Mouse (Mus musculus) telencephalon, adult 2 months (tissue): ENCODE results near the gene Smarcd2.

Experiments
- DNase-seq: peaks from one replicate; pipeline ENCODE4 v3.0.0-alpha.2; 2011; ENCODE audit warnings: low read depth, low spot score

Gene Smarcd2

DNA sequence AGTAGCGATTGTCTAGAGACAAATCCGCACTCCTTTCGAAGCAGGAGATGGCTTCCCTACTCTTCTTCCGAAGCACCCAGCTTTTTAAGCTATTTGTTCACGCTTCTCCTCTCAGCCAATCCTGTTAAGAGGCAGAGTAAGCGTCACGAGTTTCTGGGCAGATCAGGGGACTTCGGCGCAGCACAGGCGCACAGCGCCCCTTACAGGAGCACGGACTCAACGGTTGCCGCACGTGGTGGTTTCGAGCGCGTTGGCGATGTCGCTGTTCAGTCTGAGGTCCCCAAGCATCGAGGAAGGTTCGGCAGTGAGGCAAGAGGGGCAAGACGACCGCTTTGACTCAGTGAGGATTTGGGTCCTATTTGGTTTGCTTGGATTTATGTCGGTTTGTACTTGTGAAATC, 3.7 kb upstream of the Smarcd2 start, which contains the start of gene Tcam1:
Gene Tcam1 (plus strand): TSS at position 219 of the 400 bp plus-strand sequence.
- peak; percentile 93 for DNase-seq

DNA sequence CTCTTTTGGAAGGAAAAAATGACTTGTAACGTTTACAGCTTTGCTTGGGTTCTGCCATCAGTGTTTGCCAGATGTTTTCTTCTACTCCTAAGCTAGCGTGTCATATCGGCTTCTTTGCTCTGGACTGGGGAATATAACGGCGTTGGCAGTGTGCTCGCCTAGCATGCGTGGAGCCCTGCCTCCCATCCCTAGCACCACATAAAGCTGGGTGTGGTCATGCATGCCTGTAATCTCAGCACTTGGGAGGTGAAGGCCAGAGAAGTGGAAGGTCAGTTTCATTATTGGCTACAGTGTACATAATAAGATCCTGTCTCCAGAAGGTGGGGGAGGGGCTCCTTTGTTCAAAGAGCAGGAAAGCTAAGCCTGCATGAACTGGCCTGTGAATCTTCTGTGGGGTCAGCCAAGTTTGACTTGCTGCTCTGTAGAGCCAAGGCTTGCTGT, 2.2 kb upstream of the Smarcd2 start:
- DNase-seq = no peak

DNA sequence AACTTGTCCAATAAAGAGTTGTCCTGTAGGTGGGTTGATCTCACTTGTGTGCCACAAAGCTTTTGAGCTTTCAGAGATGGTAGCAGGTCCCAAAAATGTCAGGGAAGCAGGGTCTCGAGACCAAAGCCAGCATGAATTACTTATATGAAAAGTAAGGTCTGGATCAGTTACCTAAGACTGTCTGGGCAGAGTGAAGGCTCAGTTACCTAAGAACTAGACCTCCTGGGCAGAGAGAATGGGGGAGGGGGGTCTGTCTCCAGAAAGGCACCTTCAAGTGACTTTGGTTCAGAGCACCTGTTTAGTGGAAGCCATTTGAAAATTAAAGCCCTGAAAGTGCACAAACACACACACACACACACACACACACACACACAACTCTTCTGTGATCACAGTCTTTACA, 1.6 kb upstream of the Smarcd2 start:
- no peak for DNase-seq

DNA sequence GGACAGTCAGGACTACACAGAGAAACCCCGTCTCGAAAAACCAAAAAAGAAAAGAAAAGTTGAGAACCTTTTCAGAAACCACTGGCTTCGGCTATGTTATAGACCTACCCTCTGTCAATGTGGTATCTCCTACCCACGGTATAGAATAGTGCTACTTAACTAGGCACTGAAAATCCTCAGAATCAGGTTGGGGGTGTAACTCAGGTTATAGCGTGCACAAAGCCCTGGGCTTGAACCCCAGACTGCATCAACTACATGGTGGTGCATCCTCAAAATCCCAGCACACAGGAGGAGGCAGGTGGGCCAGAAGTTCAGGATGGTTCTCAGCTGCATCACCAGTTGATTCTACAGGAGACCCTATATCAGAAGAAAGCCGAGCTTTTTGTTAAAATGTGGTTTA, 1.0 kb upstream of the Smarcd2 start:
- DNase-seq = no peak

DNA sequence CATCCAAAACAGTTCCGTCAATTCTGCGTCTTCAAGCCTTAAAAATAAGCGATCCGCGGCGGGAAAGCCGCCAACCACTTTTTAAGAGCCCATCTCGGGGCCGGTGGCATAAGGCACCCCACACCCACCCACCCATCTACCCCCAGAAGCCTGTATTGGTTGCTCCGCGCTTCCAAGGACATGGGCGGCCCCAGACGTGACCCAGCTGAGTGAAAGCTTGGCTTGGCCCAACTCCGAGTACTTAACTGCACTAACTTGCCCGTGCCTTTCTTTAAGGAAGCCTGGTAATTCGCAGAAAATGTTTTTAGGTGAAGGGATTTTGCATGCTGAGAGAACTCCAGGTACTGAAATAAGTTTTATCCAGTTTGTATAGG, 526 bp upstream of the Smarcd2 start:
- no peak for DNase-seq

DNA sequence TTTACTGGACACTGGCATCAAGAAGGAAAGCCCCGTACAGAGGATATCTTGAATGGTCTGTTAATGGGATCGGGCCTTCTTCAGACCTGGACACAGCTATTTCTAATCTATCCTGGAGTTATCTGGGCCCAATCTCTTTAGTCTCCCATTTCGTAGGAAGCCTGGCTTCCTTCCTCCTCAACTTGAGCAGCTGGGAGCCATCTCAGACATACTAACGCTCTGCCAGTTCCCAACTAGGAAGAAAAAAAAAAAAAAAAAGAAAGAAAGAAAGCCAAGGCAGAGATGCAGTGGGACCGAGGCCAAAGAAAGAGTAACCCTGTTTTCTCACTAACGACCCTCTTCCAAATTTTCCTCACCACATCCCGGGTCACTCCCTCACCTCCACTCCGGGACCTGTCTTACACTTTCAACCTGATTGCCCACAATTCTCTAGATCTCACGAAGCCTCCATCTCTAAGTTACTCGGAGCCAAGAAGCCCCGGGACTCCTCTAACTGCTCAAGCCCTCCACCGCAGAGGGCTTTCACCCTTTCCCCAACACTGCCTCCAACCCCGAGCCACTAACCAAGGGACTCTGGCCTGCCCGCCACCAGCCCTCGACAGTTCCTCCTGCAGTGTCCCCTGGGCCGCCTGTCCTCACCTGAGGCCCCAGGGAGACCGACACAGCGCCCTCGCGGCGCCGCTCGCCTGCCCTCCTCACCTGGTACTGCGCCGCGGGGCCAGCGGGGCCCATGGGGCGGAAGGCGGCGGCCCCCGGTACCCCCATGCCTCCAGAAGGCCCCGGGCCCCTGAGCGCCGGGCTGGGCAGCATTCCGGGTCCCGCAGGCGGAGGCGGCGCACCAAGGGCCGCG, 753 bp downstream of the Smarcd2 start:
- DNase-seq = no peak

DNA sequence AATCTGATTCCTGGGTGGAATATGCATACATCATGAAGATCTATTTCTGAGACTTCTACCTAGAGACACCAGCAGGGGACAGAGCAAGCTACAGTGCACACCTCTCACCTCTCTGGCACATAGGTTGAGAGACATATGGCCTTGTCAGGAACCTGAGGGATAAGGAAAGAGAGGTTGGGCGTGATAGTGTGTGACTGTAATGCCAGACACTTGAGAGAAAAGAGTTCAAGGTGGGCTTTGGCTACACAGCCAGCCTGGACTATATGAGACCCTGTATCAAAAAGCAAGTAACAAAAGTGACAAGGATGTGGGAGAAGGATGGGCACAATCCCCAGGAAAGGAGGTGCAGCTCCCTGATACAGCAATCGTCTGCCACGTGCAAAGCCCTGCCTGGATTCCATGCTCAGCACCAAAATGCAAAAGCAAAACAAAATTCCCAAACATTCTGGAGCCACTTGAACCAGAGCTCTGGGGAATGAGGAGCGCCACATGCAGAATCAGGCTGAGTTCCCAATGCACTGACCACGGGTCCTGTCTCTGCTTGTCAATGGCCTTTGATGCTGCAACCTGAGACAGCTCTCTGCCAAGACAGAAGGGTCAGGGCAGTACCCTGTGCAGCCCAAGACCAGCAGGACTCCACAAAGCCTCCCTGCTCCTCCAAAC, 1.5 kb downstream of the Smarcd2 start:
- DNase-seq = no peak

DNA sequence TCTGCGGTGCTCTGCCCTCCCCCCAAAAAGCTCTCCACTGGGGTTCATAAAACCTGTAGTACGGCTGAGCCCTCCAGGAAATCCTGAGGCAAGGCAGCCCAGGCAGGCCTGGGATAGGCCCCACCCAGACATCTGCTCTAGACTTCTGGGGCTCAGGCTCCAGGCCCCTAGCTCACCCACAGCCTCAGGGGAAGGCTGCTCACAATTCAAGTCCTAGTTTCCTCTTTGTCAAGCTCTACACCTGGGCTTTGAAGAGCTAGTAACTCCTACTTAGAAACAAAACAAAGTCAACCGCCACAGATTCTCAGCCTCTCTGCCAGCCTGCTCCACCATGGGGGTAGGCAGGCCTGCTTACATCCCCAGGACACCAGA, 3.7 kb downstream of the Smarcd2 start:
- DNase-seq = no peak

DNA sequence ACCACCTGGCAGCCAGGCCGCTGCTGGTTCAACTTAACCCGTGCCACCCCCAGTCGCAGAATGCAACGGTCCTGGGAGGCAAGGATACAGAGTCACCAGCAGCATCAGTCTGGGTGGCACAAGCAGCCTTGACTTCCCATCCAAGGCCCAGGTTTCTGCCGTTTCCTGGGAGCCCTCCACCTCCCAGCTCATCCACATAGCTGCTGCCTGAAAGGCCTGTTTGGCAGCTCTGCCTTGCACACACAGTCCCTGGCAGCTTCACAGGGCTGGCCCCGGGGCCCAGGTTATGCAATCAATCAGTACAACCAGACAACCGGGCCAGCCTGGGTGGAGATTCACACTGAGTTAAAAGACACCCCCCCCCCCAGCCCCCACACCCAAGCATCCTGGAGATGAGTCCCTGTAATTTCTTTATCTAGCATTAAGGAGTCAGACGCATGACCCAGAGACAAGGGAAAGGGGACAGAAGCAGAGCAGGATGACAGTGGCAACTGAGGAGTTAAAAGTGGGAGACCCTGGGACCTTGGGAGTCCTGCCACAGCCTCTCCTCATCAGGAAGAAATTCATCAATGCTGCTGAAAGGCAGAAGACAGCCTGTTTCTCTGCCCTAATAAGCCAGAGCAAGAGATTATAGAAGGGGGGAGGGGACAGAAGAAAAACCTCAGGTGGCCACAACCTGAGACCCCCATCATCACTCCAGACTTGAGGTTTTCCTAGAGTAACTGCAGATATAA, 4.3 kb downstream of the Smarcd2 start:
- DNase-seq = no peak

DNA sequence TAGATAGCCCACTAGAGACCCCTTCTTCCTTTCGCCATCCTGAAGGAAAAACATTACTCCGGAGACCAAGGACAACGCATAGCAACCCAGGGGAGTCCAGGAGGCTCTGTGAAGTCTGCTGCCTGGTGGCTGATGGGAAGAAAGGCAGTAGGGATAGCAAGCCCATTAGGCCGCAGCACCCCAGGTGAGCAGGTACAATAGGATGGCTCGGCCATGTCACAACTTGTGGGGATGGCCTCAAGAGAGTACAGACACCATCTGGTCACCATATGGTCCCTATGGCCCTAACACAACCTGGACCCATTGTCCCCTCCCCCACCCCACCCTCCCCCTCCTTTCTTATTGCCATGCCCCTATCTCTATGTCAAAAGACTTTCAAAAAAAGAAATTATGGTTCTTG, 4.9 kb downstream of the Smarcd2 start:
- DNase-seq = no peak

DNA sequence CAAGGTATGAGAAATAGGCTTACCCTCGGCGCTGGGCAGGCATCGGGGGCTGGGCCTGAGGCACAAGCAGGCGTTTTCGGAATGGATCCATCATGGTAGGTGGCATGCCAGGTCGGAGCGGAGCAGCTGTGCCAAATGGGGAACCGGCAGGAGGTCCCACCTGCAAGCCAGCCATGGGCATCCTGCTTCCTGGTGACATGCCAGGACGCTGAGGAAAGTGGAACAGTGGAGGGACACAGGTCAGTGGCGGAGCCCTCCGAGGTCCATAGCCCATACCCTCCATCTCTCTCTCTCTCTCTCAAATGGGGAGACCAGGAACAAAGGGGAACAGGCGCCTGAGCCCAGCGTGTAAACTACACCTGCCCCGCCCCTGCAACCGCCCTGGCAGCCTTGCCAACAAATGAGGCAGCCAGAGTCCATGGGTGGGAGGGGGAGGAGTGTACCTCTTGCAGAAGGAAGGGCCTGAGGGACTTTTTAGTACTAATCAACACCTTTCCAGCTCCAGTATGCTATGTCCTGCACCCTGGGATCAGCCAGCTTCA, 5.4 kb downstream of the Smarcd2 start:
- DNase-seq = no peak

DNA sequence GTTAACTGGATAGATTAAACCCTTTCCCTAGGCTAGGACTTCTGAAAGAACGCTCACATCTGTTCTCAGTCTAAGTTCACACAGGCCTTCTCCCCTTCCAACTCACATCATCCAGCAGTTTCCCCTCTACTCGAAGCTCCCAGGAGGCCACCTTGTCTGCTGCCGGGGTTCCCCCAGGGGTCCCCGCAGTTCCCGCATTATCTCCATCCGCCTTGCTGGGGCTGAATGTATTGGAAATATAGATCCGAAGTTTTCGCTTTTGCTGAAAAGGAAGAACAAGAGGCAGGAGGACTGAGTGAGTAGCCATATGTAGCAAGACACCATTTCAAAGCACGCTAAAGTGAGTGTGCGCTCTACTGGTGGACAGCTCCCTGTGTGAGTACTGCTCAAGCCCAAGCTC, 6.3 kb downstream of the Smarcd2 start:
- DNase-seq = no peak

DNA sequence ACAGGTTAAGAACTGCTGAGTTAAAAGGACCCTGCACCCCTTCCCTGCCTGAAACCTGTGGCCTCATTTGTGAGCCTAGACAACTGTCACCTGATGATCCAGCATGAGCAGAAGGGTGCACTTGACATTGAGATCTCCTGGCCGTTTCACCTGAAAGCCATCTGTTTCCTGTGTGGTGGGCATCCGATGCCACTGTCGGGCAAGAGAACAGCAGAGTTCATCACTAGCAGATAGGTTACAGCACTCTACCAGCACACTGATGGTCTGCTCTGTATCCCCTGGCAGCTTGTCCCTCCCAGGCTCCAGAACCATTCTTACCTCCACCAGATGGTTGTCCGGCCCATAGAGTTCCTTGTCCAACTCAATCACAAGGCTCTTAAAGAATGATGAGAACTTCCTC, 7.2 kb downstream of the Smarcd2 start:
- no peak for DNase-seq

DNA sequence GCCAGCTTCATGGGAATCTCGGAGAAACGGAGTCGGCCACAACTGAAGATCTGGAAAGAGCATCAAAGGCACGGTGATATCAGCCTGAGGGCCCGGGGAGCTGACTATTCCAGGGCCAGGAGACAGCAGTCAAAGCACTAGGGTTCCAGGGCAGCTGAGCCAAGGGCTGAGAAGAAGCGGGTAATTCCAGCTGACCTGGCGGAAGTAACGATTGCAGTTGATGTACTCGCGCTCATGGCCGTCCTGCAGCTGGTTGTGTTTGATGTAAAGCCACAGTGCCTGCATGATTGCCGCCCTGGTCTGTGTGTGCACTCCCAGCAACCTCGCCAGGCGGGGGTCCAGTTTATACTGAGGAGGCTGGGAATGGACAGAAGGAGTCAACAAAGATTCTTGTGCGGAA, 7.8 kb downstream of the Smarcd2 start:
- DNase-seq = no peak

DNA sequence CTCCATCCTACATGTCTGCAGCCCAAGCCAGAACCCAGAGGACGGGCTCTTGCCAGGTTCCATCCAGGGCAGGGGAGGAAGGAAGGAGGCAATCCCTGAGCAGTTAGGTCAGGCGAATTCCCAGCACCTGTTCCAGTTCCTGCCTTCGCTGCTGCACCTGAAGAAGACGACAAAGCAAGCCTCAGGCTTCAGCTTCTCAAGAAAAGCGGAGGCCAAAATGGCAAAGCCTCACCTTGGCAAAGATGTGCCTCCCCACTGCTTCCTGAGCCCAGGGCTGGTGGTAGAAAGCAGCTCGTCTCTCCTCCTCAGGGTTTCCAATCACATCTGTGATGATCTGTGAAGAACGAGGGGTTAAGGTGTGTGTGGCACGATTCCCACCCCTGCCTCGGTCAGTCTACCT, 8.8 kb downstream of the Smarcd2 start:
- DNase-seq = no peak

DNA sequence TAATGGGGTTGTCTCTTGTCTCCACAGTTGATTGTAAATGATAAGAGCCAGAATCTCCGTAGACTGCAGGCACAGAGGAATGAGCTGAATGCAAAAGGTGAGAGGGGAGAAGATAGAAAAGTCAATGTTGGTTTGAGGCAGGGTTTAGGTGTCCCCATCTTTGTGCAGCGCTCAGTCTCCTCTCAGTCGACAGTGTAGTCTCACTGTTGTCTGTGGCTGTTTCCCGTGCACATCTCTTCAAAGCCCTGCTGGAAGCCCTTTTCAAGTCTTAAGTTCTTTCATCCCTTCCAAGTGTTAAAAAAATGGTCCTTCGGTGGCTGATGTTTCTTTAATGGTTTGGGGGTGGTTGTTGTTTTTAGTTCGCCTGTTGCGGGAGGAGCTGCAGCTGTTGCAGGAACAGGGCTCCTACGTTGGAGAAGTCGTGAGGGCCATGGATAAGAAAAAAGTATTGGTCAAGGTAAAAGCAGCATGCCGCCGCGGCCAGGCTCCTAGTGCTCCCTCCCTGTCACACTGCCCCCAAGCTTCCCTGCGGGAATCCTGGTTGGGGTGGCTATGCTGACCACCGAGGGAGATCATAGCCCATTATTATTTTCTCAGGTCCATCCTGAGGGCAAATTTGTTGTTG, 11.8 kb downstream of the Smarcd2 start:
- no peak for DNase-seq

DNA sequence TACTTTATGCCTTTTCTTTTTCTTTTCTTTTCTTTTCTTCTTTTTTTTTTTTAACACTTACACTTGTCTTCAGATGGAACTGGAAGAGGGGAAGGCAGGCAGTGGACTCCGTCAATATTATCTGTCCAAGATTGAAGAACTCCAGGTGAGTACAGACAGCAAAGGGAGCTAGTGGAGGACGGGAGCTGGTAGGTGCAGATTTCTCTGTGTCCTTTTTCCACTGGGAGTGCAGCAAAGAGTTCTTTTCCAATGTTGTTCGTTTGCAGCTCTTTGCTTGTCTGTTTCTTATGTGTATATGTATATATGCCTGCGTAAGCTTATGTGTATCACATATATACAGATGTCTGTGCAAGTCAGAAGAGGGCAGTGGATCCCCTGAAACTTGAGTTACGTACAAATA, 16.0 kb downstream of the Smarcd2 start:
- no peak for DNase-seq

DNA sequence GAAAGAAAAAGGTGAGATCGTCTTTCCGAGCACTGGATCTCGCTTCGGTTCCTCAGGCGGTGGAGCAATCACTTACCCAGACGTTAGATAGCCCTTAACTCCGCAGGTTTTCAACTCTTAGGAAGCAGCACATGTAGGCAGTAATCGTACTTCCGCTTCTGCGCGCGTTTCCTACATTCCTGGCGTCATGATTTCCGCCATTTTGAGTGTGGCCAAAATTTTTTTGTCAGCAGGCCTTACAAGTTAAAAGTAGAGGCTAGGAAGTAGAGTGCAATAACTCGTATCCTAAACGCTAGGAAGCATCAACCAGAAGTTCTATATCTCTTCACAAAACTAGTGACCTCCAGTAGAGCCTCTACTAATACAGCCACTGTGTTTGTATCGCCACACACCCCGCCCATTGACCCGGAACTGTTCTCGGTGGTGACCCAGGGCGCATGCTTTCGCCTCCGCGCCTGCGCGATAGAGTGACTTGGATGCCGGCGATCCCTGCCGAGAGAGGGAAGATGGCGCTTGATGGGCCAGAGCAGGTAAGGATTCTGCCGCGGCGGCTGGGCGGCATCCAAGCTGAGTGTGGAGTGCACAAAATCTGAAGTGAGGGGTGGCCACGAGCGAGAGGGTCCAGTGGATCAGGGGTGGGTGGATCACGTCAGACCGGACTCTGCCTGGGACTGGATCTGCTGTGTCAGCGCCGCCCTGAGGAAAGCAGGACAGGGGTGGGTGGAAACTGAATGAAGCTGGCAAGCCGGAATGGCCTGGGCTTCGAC, 16.9 kb downstream of the Smarcd2 start, which contains the start of the genes Ftsj3 and Psmc5:
Gene Ftsj3 (minus strand): TSS at position 395 of the 767 bp plus-strand sequence.
Gene Psmc5 (plus strand): TSS at position 470 of the 767 bp plus-strand sequence.
- DNase-seq = peak; percentile 92

DNA sequence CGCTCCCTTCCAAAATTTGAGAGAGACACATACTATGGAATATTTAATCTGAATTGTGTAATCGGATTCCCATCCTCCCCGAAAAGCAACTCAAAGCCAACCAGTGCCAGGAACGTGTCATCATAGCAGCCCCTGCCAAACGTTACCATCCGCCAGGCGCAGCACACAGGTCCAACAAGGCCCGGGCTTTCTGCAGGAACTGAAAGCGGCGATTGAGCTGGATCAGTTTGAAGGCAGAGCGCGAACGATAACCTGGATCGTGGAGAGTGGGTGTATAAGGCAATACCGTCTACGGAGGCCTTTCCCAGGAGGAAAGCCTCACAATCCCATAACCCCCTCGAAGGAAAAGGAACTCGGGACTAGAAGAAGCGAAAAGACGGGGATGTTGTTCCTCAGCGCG, 17.6 kb downstream of the Smarcd2 start:
- DNase-seq = no peak

DNA sequence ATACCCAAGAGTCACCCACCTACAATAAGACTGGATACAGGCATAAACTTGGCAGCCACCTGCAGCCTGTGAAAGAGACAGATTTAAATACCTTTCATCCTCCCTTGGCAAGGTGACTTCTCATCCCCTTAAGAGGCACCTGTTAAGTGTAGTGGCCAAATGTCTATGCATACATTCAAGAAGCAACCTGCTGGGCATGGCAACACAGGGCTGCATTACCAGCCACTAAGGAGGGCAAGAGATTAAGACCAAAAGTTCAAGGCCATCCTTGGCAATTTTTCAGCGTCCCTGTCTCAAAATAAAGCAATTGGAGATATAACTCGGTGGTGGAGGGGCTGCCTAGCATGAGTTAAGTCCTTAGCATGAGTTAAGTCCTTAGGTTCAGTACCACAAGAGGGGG, 18.0 kb downstream of the Smarcd2 start:
- DNase-seq = no peak

DNA sequence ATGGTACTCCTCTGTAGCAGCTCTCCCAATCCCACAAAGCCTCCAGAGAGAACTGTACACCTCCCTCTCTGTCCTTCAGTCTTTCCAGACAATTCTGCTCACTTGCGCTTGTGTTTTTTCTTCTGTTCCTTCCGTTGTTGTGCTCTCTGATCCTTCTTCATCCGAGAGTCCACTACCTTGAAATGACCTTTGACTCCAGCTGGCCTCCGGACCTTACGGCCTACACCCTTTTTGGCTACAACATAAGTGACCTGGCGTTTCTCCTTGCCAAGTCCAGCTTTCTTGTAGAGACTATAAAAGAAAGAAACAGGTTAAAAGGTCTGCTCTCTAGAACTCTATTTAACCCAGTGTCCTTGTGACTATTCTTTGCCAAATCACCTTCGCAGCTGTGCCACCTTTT, 23.4 kb downstream of the Smarcd2 start:
- no peak for DNase-seq
